Mouse (Mus musculus): ENCODE results near the gene Rasa3. TPM values are rescaled to one million over a fixed set of nuclear protein-coding genes. Genes with fewer than 3 reads are reported as not detected.

Rasa3 gene
- total RNA-seq (2014; rRNA removed; ENCODE audit: low replicate concordance): 27.7 and 29.9 TPM in 2 replicates
- polyA plus RNA-seq (2015; fragmentation: Nextera tagmentation; extraction: Ambion mirVana): 11.8 and 13.2 TPM in 2 replicates

- Histone ChIP-seq H3K9me3 (replicated peaks; ENCODE audit: control insufficient read depth, low read length) (no peaks in the 10 kb centered on the region), H3K9ac (replicated peaks; ENCODE audit: low read depth, low read length) (peak within 1 kb of the TSS; percentile 84), H3K27ac (ENCODE audit: low read depth) (peak within 1 kb of the TSS; percentile 94), H3K4me2 (ENCODE audit: low read depth, low read length) (peak within 1 kb of the TSS; percentile 98), H3K36me3 (replicated peaks; ENCODE audit: control insufficient read depth, insufficient read depth, low read length) (no peaks in the 10 kb centered on the region), H3K27me3 (ENCODE audit: control insufficient read depth, insufficient read depth, low read length) (no peaks in the 10 kb centered on the region), H3K4me1 (ENCODE audit: control insufficient read depth, insufficient read depth) (peaks cover 31% of the 10 kb centered on the region), H3K4me3 (ENCODE audit: low read depth, low read length) (peak within 1 kb of the TSS; percentile 93)
- WGBS: under 1% methylated on average over 41 of the region's 42 CpGs
- ATAC-seq (ENCODE audit: insufficient read depth, low read depth) (peak; percentile 96), DNase-seq (ENCODE audit: low spot score) (peak; percentile 98)
- TF ChIP-seq EP300 (IDR thresholded peaks at IDR 0.05; ENCODE audit: low read depth) (no peak), CTCF (IDR thresholded peaks at IDR 0.05; ENCODE audit: low read depth) (no peak)
Observed at GRCm38 (mm10) chr8:13677413-13677883, at the start of gene Rasa3. TSS of gene Rasa3 (minus strand) at chr8:13677603.

- no peaks in the 10 kb centered on the region for H3K27me3 ChIP-seq (ENCODE audit: control insufficient read depth, insufficient read depth, low read length)
- no peaks in the 10 kb centered on the region for H3K9me3 ChIP-seq (replicated peaks; ENCODE audit: control insufficient read depth, low read length)
- ATAC-seq (ENCODE audit: insufficient read depth, low read depth): no peak
- H3K4me2 ChIP-seq (ENCODE audit: low read depth, low read length): no peak overlapping the region
- no peaks in the 10 kb centered on the region for H3K4me1 ChIP-seq (ENCODE audit: control insufficient read depth, insufficient read depth)
- no peak overlapping the region for H3K27ac ChIP-seq (ENCODE audit: low read depth)
- no peak overlapping the region for H3K9ac ChIP-seq (replicated peaks; ENCODE audit: low read depth, low read length)
- DNase-seq (ENCODE audit: low spot score): peak; percentile 55
- no peak for TF ChIP-seq EP300 (IDR thresholded peaks at IDR 0.05; ENCODE audit: low read depth)
- TF ChIP-seq CTCF (IDR thresholded peaks at IDR 0.05; ENCODE audit: low read depth): peak; percentile 55
- no peak overlapping the region for H3K4me3 ChIP-seq (ENCODE audit: low read depth, low read length)
- no peaks in the 10 kb centered on the region for H3K36me3 ChIP-seq (replicated peaks; ENCODE audit: control insufficient read depth, insufficient read depth, low read length)
Observed at GRCm38 (mm10) chr8:13725722-13726121, 48.3 kb upstream of the Rasa3 start.

GRCm38 (mm10) chr8:13718980-13719379 is 41.6 kb upstream of the Rasa3 start:
- Histone ChIP-seq H3K36me3 (replicated peaks; ENCODE audit: control insufficient read depth, insufficient read depth, low read length) (no peaks in the 10 kb centered on the region), H3K4me2 (ENCODE audit: low read depth, low read length) (no peak overlapping the region), H3K27ac (ENCODE audit: low read depth) (no peak overlapping the region), H3K4me1 (ENCODE audit: control insufficient read depth, insufficient read depth) (no peaks in the 10 kb centered on the region), H3K9ac (replicated peaks; ENCODE audit: low read depth, low read length) (no peak overlapping the region), H3K27me3 (ENCODE audit: control insufficient read depth, insufficient read depth, low read length) (no peaks in the 10 kb centered on the region), H3K4me3 (ENCODE audit: low read depth, low read length) (no peak overlapping the region), H3K9me3 (replicated peaks; ENCODE audit: control insufficient read depth, low read length) (no peaks in the 10 kb centered on the region)
- TF ChIP-seq CTCF (IDR thresholded peaks at IDR 0.05; ENCODE audit: low read depth): no peak
- 85% methylated on average over 8 of the region's 8 CpGs for WGBS
- no peak for ATAC-seq (ENCODE audit: insufficient read depth, low read depth)
- no peak for DNase-seq (ENCODE audit: low spot score)

- no peak overlapping the region for H3K27ac ChIP-seq (ENCODE audit: low read depth)
- H3K4me3 ChIP-seq (ENCODE audit: low read depth, low read length): no peak overlapping the region
- TF ChIP-seq CTCF (IDR thresholded peaks at IDR 0.05; ENCODE audit: low read depth) (no peak), EP300 (IDR thresholded peaks at IDR 0.05; ENCODE audit: low read depth) (no peak)
- H3K36me3 ChIP-seq (replicated peaks; ENCODE audit: control insufficient read depth, insufficient read depth, low read length): no peaks in the 10 kb centered on the region
- DNase-seq (ENCODE audit: low spot score) (no peak), ATAC-seq (ENCODE audit: insufficient read depth, low read depth) (no peak)
- no peaks in the 10 kb centered on the region for H3K27me3 ChIP-seq (ENCODE audit: control insufficient read depth, insufficient read depth, low read length)
- 0 out of 2 replicates have a peak, but pooled peaks cover 5% of the 10 kb centered on the region for H3K4me1 ChIP-seq (ENCODE audit: control insufficient read depth, insufficient read depth)
- no peaks in the 10 kb centered on the region for H3K9me3 ChIP-seq (replicated peaks; ENCODE audit: control insufficient read depth, low read length)
- 92% methylated on average over 5 of the region's 5 CpGs for WGBS
- no peak overlapping the region for H3K4me2 ChIP-seq (ENCODE audit: low read depth, low read length)
- no peak overlapping the region for H3K9ac ChIP-seq (replicated peaks; ENCODE audit: low read depth, low read length)
Observed at GRCm38 (mm10) chr8:13708514-13708913, 31.1 kb upstream of the Rasa3 start.

- 81% methylated on average over 5 of the region's 5 CpGs for WGBS
- TF ChIP-seq CTCF (IDR thresholded peaks at IDR 0.05; ENCODE audit: low read depth): no peak
- TF ChIP-seq EP300 (IDR thresholded peaks at IDR 0.05; ENCODE audit: low read depth): no peak
- H3K36me3 ChIP-seq (replicated peaks; ENCODE audit: control insufficient read depth, insufficient read depth, low read length): no peaks in the 10 kb centered on the region
Observed at GRCm38 (mm10) chr8:13706918-13707317, 29.5 kb upstream of the Rasa3 start.

GRCm38 (mm10) chr8:13705668-13706067 is 28.3 kb upstream of the Rasa3 start, which contains the start of gene Cfap97d2:
TSS of gene Cfap97d2 (plus strand) at chr8:13705889.
- Histone ChIP-seq H3K9ac (replicated peaks; ENCODE audit: low read depth, low read length) (no peak within 1 kb of the TSS), H3K9me3 (replicated peaks; ENCODE audit: control insufficient read depth, low read length) (no peaks in the 10 kb centered on the region), H3K4me1 (ENCODE audit: control insufficient read depth, insufficient read depth) (peaks cover 16% of the 10 kb centered on the region; the same call in 1 of the 2 replicates), H3K4me3 (ENCODE audit: low read depth, low read length) (no peak within 1 kb of the TSS), H3K27me3 (ENCODE audit: control insufficient read depth, insufficient read depth, low read length) (no peaks in the 10 kb centered on the region), H3K27ac (ENCODE audit: low read depth) (no peak within 1 kb of the TSS), H3K36me3 (replicated peaks; ENCODE audit: control insufficient read depth, insufficient read depth, low read length) (no peaks in the 10 kb centered on the region), H3K4me2 (ENCODE audit: low read depth, low read length) (no peak within 1 kb of the TSS)
- TF ChIP-seq CTCF (IDR thresholded peaks at IDR 0.05; ENCODE audit: low read depth): no peak
- TF ChIP-seq EP300 (IDR thresholded peaks at IDR 0.05; ENCODE audit: low read depth): no peak
- WGBS: 30% methylated on average over 5 of the region's 5 CpGs
- ATAC-seq (ENCODE audit: insufficient read depth, low read depth) (peak; percentile 78), DNase-seq (ENCODE audit: low spot score) (no peak)

More at GRCm38 (mm10) chr8:13706918-13707317, 29.5 kb upstream of the Rasa3 start:
- DNase-seq (ENCODE audit: low spot score) (no peak), ATAC-seq (ENCODE audit: insufficient read depth, low read depth) (no peak)
- no peaks in the 10 kb centered on the region for H3K9me3 ChIP-seq (replicated peaks; ENCODE audit: control insufficient read depth, low read length)
- H3K27ac ChIP-seq (ENCODE audit: low read depth): no peak overlapping the region
- no peak overlapping the region for H3K4me3 ChIP-seq (ENCODE audit: low read depth, low read length)
- H3K4me2 ChIP-seq (ENCODE audit: low read depth, low read length): no peak overlapping the region
- H3K9ac ChIP-seq (replicated peaks; ENCODE audit: low read depth, low read length): no peak overlapping the region
- peaks cover 16% of the 10 kb centered on the region; the same call in 1 of the 2 replicates for H3K4me1 ChIP-seq (ENCODE audit: control insufficient read depth, insufficient read depth)
- H3K27me3 ChIP-seq (ENCODE audit: control insufficient read depth, insufficient read depth, low read length): no peaks in the 10 kb centered on the region

Measured in heart, postnatal 0 days (tissue).